Mouse (Mus musculus): ENCODE measurements around the gene Dclk2.

DNA sequence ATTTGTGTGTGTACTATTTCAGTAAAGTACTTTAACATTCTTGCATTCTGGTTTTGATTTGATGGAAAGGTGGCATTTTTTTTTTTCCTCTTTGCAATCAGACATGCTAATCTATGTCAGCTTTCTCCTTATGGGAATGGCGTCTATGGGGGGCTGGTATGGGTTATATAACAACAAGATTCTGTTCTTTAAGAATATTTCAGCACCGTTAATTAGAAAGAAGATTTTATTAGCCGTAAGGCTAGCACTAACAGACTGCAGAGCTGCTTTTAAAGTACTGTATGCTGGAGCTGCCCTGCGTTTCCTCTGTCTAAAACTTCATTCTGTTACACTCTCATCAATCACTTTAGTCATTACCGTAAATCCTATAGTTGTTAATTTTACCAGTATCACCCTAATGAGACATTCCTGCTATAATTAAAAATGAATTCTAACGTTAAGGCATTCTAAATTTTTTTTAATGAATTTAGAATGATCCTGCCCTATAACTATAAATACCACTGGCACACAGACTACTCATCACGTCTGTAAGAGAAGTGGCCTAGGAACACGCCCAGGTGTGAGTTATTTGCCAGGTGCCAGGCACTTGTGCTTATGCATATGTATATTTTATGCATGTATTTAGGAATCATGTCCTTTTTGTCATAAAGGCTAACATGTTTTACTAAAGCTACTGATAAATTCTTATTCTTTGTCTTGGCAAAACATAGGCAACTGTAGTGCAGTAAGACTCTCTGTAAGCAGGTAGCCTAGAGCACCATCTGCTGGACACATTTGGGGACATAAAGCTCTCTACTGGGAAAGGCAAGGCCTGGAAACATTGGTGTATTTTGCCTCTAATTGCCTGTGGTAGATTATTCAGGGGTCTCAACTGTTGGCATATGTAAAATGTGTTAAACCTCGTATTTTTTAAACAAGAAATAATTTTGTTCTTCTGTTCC lies 159.3 kb downstream of the Dclk2 start:
- TF ChIP-seq CTCF (conservative IDR thresholded peaks at IDR 0.05; ENCODE audit: insufficient read depth, insufficient read length, low read depth, low read length) (peak; percentile 55), POLR2A (IDR thresholded peaks at IDR 0.05; ENCODE audit: low read depth, low read length) (no peak)

Measured in kidney, adult 2 months (tissue).